Mouse (Mus musculus): ENCODE data around the gene B3glct. TPM values are rescaled to one million over a fixed set of nuclear protein-coding genes. Genes with fewer than 3 reads are reported as not detected.

The B3glct gene
- polyA plus RNA-seq, 1 experiment: 4.6 TPM

GRCm38 (mm10) chr5:149748640-149749580 lies 70.9 kb downstream of the B3glct start:
- Histone ChIP-seq H3ac (ENCODE audit: control insufficient read depth, insufficient read length) (no peak overlapping the region), H3K27me3 (ENCODE audit: control insufficient read depth, insufficient read depth, insufficient read length) (no peaks in the 10 kb centered on the region), H3K36me3 (ENCODE audit: control insufficient read depth, insufficient read depth) (no peaks in the 10 kb centered on the region), H3K4me2 (ENCODE audit: low read depth) (no peak overlapping the region), H3K79me2 (ENCODE audit: control insufficient read depth, insufficient read depth) (no peaks in the 10 kb centered on the region), H3K4me3 (no peak overlapping the region)
- TF ChIP-seq POLR2AphosphoS2 (IDR thresholded peaks at IDR 0.05; ENCODE audit: insufficient read length, low read depth): no peak

GRCm38 (mm10) chr5:149751861-149752260 lies 73.8 kb downstream of the B3glct start:
- Histone ChIP-seq H3K36me3 (ENCODE audit: control insufficient read depth, insufficient read depth) (no peaks in the 10 kb centered on the region), H3K27me3 (ENCODE audit: control insufficient read depth, insufficient read depth, insufficient read length) (no peaks in the 10 kb centered on the region), H3ac (ENCODE audit: control insufficient read depth, insufficient read length) (no peak overlapping the region), H3K4me3 (no peak overlapping the region), H3K79me2 (ENCODE audit: control insufficient read depth, insufficient read depth) (no peaks in the 10 kb centered on the region), H3K4me2 (ENCODE audit: low read depth) (no peak overlapping the region)
- no peak for TF ChIP-seq E2F4 (IDR thresholded peaks at IDR 0.05; ENCODE audit: insufficient read depth)

GRCm38 (mm10) chr5:149753073-149753472 lies 75.0 kb downstream of the B3glct start:
- no peak for TF ChIP-seq POLR2A (IDR thresholded peaks at IDR 0.05; ENCODE audit: insufficient read length, low read depth)
- TF ChIP-seq TCF12 (IDR thresholded peaks at IDR 0.05; ENCODE audit: insufficient read depth, poor library complexity, severe bottlenecking): no peak
- no peak for TF ChIP-seq POLR2AphosphoS2 (IDR thresholded peaks at IDR 0.05; ENCODE audit: insufficient read length, low read depth)
- TF ChIP-seq SRF (IDR thresholded peaks at IDR 0.05; ENCODE audit: control insufficient read depth, insufficient read length, low read depth): no peak
- TF ChIP-seq USF1 (IDR thresholded peaks at IDR 0.05; ENCODE audit: low read depth): no peak
- no peak for TF ChIP-seq MYOG (IDR thresholded peaks at IDR 0.05; ENCODE audit: control insufficient read depth in 1 of 3, insufficient read depth in 1 of 3, insufficient read length in 2 of 3, low read depth in 2 of 3)
- no peak for TF ChIP-seq MAX (IDR thresholded peaks at IDR 0.05; ENCODE audit: low read depth)
- no peak for TF ChIP-seq REST (IDR thresholded peaks at IDR 0.05; ENCODE audit: insufficient read depth, insufficient read length)
- TF ChIP-seq MYOD1 (IDR thresholded peaks at IDR 0.05; ENCODE audit: control insufficient read depth in 1 of 3, insufficient read length in 2 of 3, low read depth in 2 of 3): no peak
- TF ChIP-seq TCF3 (IDR thresholded peaks at IDR 0.05; ENCODE audit: insufficient read length, low read depth): no peak
- no peak for TF ChIP-seq E2F4 (IDR thresholded peaks at IDR 0.05; ENCODE audit: insufficient read depth)
- TF ChIP-seq CEBPB (IDR thresholded peaks at IDR 0.05; ENCODE audit: insufficient read depth, poor library complexity, severe bottlenecking): no peak
- no peaks in the 10 kb centered on the region for H3K27me3 ChIP-seq (ENCODE audit: control insufficient read depth, insufficient read depth, insufficient read length)
- H3K36me3 ChIP-seq (ENCODE audit: control insufficient read depth, insufficient read depth): no peaks in the 10 kb centered on the region
- H3K4me3 ChIP-seq: no peak overlapping the region
- no peak overlapping the region for H3K4me2 ChIP-seq (ENCODE audit: low read depth)
- no peak overlapping the region for H3ac ChIP-seq (ENCODE audit: control insufficient read depth, insufficient read length)
- H3K79me2 ChIP-seq (ENCODE audit: control insufficient read depth, insufficient read depth): no peaks in the 10 kb centered on the region

- Histone ChIP-seq H3K79me2 (ENCODE audit: control insufficient read depth, insufficient read depth) (no peaks in the 10 kb centered on the region), H3ac (ENCODE audit: control insufficient read depth, insufficient read length) (no peak overlapping the region), H3K27me3 (ENCODE audit: control insufficient read depth, insufficient read depth, insufficient read length) (no peaks in the 10 kb centered on the region), H3K4me3 (no peak overlapping the region), H3K36me3 (ENCODE audit: control insufficient read depth, insufficient read depth) (no peaks in the 10 kb centered on the region), H3K4me2 (ENCODE audit: low read depth) (no peak overlapping the region)
- no peak for TF ChIP-seq REST (IDR thresholded peaks at IDR 0.05; ENCODE audit: insufficient read depth, insufficient read length)
- no peak for TF ChIP-seq E2F4 (IDR thresholded peaks at IDR 0.05; ENCODE audit: insufficient read depth)
- TF ChIP-seq SRF (IDR thresholded peaks at IDR 0.05; ENCODE audit: control insufficient read depth, insufficient read length, low read depth): no peak
- TF ChIP-seq MYOG (IDR thresholded peaks at IDR 0.05; ENCODE audit: control insufficient read depth in 1 of 3, insufficient read depth in 1 of 3, insufficient read length in 2 of 3, low read depth in 2 of 3): no peak
- TF ChIP-seq TCF3 (IDR thresholded peaks at IDR 0.05; ENCODE audit: insufficient read length, low read depth): no peak
- TF ChIP-seq TCF12 (IDR thresholded peaks at IDR 0.05; ENCODE audit: insufficient read depth, poor library complexity, severe bottlenecking): no peak
- TF ChIP-seq MAX (IDR thresholded peaks at IDR 0.05; ENCODE audit: low read depth): no peak
- TF ChIP-seq POLR2AphosphoS2 (IDR thresholded peaks at IDR 0.05; ENCODE audit: insufficient read length, low read depth): no peak
- TF ChIP-seq CEBPB (IDR thresholded peaks at IDR 0.05; ENCODE audit: insufficient read depth, poor library complexity, severe bottlenecking): no peak
- no peak for TF ChIP-seq MYOD1 (IDR thresholded peaks at IDR 0.05; ENCODE audit: control insufficient read depth in 1 of 3, insufficient read length in 2 of 3, low read depth in 2 of 3)
- no peak for TF ChIP-seq USF1 (IDR thresholded peaks at IDR 0.05; ENCODE audit: low read depth)
- no peak for TF ChIP-seq POLR2A (IDR thresholded peaks at IDR 0.05; ENCODE audit: insufficient read length, low read depth)
Observed at GRCm38 (mm10) chr5:149767116-149767515, 89.1 kb downstream of the B3glct start.

GRCm38 (mm10) chr5:149767651-149768301 lies 89.7 kb downstream of the B3glct start:
- no peak for TF ChIP-seq USF1 (IDR thresholded peaks at IDR 0.05; ENCODE audit: low read depth)
- no peak for TF ChIP-seq MYOG (IDR thresholded peaks at IDR 0.05; ENCODE audit: control insufficient read depth in 1 of 3, insufficient read depth in 1 of 3, insufficient read length in 2 of 3, low read depth in 2 of 3)
- no peak for TF ChIP-seq POLR2AphosphoS2 (IDR thresholded peaks at IDR 0.05; ENCODE audit: insufficient read length, low read depth)
- TF ChIP-seq MYOD1 (IDR thresholded peaks at IDR 0.05; ENCODE audit: control insufficient read depth in 1 of 3, insufficient read length in 2 of 3, low read depth in 2 of 3): no peak
- no peak for TF ChIP-seq REST (IDR thresholded peaks at IDR 0.05; ENCODE audit: insufficient read depth, insufficient read length)
- TF ChIP-seq CEBPB (IDR thresholded peaks at IDR 0.05; ENCODE audit: insufficient read depth, poor library complexity, severe bottlenecking): no peak
- no peak for TF ChIP-seq TCF12 (IDR thresholded peaks at IDR 0.05; ENCODE audit: insufficient read depth, poor library complexity, severe bottlenecking)
- no peak for TF ChIP-seq TCF3 (IDR thresholded peaks at IDR 0.05; ENCODE audit: insufficient read length, low read depth)
- TF ChIP-seq POLR2A (IDR thresholded peaks at IDR 0.05; ENCODE audit: insufficient read length, low read depth): no peak
- TF ChIP-seq MAX (IDR thresholded peaks at IDR 0.05; ENCODE audit: low read depth): no peak
- TF ChIP-seq SRF (IDR thresholded peaks at IDR 0.05; ENCODE audit: control insufficient read depth, insufficient read length, low read depth): no peak
- TF ChIP-seq E2F4 (IDR thresholded peaks at IDR 0.05; ENCODE audit: insufficient read depth): no peak
- no peaks in the 10 kb centered on the region for H3K79me2 ChIP-seq (ENCODE audit: control insufficient read depth, insufficient read depth)
- H3K4me2 ChIP-seq (ENCODE audit: low read depth): no peak overlapping the region
- H3K27me3 ChIP-seq (ENCODE audit: control insufficient read depth, insufficient read depth, insufficient read length): no peaks in the 10 kb centered on the region
- H3K36me3 ChIP-seq (ENCODE audit: control insufficient read depth, insufficient read depth): no peaks in the 10 kb centered on the region
- no peak overlapping the region for H3ac ChIP-seq (ENCODE audit: control insufficient read depth, insufficient read length)
- H3K4me3 ChIP-seq: no peak overlapping the region

Data from myocyte (in vitro differentiated cells).